Mouse (Mus musculus) embryonic facial prominence, embryonic 12.5 days (tissue): ENCODE data around the gene Scgb2b15. TPM values are rescaled to one million over a fixed set of nuclear protein-coding genes. Genes with fewer than 3 reads are reported as not detected.
"Not testable (repeated sequence)": the region's sequence is repeated elsewhere in the genome, so short reads cannot be mapped to it uniquely, and the experiment has no call there.

Source experiments
- ATAC-seq: fragments of 200-750 bp; cut with Nextera tagmentation; 2 replicates; pipeline ENCODE4 v1.8.0; 2017; ENCODE audit not compliant: insufficient number of reproducible peaks, insufficient read depth, low FRiP score, low TSS enrichment
- H3K27ac ChIP-seq: fragments of 300-500 bp; sonication (generic); 2 replicates; pipeline ENCODE4 v1.5.1; 2016; ENCODE audit warnings: mild to moderate bottlenecking
- H3K27me3 ChIP-seq: fragments of 300-500 bp; sonication (generic); 2 replicates; pipeline ENCODE4 v1.6.1; 2016; ENCODE audit warnings: mild to moderate bottlenecking, moderate library complexity
- H3K36me3 ChIP-seq: fragments of 300-500 bp; sonication (generic); 2 replicates; pipeline ENCODE4 v1.6.1; 2016; ENCODE audit warnings: mild to moderate bottlenecking
- H3K4me1 ChIP-seq: fragments of 300-500 bp; sonication (generic); 2 replicates; pipeline ENCODE4 v1.6.1; 2016
- H3K4me2 ChIP-seq: fragments of 300-500 bp; sonication (generic); replicated peaks from 2 replicates; pipeline ENCODE4 v1.6.1; 2016; ENCODE audit warnings: mild to moderate bottlenecking, moderate library complexity
- H3K4me3 ChIP-seq: fragments of 300-500 bp; sonication (generic); 2 replicates; pipeline ENCODE4 v1.5.1; 2016; ENCODE audit warnings: mild to moderate bottlenecking
- H3K9ac ChIP-seq: fragments of 300-500 bp; sonication (generic); 2 replicates; pipeline ENCODE4 v1.6.1; 2016; ENCODE audit warnings: mild to moderate bottlenecking, moderate library complexity
- H3K9me3 ChIP-seq: fragments of 300-500 bp; sonication (generic); 2 replicates; pipeline ENCODE4 v1.6.1; 2016; ENCODE audit warnings: mild to moderate bottlenecking, moderate library complexity
- polyA plus RNA-seq: library from polyadenylated mRNA; unstranded; fragments of >200 nt; fragmentation: Nextera tagmentation; extraction: Ambion mirVana; gene quantifications from 2 replicates; pipeline ENCODE4 v1.2.1, GENCODE M21; 2016

The Scgb2b15 gene
- not detected in 2 replicates for polyA plus RNA-seq

DNA sequence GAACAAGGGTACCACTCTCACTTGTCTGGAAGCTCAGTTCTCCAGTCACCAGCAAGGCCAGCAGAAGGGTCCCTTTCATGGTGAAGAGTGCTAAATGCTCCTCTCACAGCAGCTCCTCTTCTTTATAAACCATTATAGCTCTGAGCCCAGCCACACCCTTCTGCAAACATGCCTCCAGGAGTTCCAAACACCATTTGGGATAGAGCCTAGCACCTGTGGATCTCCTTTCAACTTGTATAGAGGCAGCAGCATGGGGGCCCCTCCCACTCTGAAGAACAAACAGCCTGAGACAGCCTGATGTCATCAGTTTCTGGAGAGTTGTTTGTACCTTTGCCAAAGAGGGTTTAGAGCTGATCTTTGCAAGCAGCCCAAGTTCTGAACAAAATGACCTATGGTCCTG lies at the start of gene Scgb2b15:
Gene Scgb2b15 (minus strand): TSS at position 101 of the 400 bp plus-strand sequence.
- not testable (repeated sequence) for ATAC-seq, H3K4me3 ChIP-seq, H3K4me2 ChIP-seq, H3K4me1 ChIP-seq, H3K9me3 ChIP-seq, H3K36me3 ChIP-seq, H3K9ac ChIP-seq, H3K27ac ChIP-seq, H3K27me3 ChIP-seq

DNA sequence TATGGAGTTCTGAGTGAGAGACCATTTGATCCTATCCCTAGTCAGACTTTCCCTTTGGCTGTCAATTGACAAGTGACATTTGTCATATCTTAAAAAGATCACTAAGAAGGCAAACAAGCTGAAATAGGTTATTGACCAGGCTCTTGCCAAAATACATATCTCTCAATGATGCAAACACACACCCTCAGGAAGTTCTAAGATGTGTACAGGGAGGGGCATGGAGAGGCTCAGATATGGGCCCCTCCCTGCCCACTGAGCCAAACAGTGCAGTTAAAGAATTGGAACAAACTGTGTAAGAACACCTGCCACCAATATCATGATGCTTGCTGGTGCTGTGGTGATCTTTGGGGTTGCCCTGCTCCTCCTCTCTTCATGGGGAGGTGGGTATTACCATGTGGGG lies 6.8 kb upstream of the Scgb2b15 start, which contains the start of gene Scgb1b15:
Gene Scgb1b15 (plus strand): TSS at position 301 of the 400 bp plus-strand sequence.
- H3K9ac ChIP-seq, H3K36me3 ChIP-seq, H3K9me3 ChIP-seq, H3K27ac ChIP-seq, H3K4me1 ChIP-seq, ATAC-seq, H3K4me2 ChIP-seq, H3K4me3 ChIP-seq, H3K27me3 ChIP-seq: not testable (repeated sequence)

Other genes starting within 250 kb of the Scgb2b15 start
- not detected in 2 replicates for gene Scgb1b15, start 6.9 kb upstream of the Scgb2b15 start, polyA plus RNA-seq
- gene Scgb2b17, start 226.9 kb upstream of the Scgb2b15 start, polyA plus RNA-seq: not detected in 2 replicates
- not detected in 2 replicates for gene Scgb1b17, start 233.8 kb upstream of the Scgb2b15 start, polyA plus RNA-seq